Mouse (Mus musculus): ENCODE measurements around the gene Zfp617. TPM values are rescaled to one million over a fixed set of nuclear protein-coding genes. Genes with fewer than 3 reads are reported as not detected.
A peak's percentile ranks its signal among the peaks of the same experiment; 100 is the strongest.
"Not testable (repeated sequence)": the region's sequence is repeated elsewhere in the genome, so short reads cannot be mapped to it uniquely, and the experiment has no call there.

The Zfp617 gene
- not detected in 2 replicates for polyA plus RNA-seq (2012; ENCODE audit: insufficient read depth, insufficient read length, low replicate concordance, missing spikeins)

DNA sequence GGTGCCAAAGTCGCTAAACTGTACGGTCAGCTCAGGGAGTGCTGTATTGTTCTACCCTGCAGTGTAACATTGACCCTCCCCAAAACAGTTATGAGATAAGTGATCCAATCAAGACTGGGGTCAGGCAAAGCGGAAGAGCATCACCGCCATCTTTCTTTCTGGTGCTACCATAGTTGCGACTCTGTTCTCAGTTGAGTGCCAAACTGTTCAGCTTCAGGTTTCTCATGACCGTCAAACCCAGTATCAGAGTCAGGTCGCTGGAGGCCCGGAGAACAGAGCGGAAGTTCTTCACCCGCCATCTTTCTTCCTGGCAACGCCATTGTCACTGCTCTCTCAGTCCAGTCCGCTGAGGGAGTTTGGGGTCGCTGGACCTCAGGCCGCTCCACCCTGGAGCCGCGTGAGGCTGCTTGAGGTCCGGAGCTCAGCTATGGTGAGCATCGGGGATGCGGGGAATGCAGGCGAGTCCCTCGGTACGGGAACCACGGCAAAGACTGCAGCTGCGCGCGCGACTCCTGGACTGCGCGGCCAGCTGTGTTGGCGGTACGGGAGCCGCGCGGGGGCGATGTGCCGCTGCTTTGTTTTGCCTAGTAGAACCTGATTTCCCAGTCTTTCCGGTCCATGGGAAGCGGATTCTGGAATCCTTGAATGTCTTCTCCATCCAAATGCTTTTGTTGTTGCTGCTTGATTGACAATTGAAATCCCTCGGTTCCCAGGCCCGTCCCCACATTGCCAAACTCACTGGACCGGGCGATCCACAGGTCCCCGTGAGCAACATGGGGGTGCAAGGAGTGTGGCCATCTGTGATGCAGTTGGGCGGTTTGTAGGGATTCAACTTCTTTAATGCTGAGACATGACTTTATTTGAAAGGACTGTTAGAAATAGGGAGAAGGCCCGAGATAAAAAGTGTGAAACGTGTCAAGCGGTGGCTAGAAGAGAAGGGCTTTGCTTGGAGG, at the start of gene Zfp617, which contains the start of gene Zfp882:
Gene Zfp617 (plus strand): TSS at position 327 of the 953 bp plus-strand sequence.
Gene Zfp882 (plus strand): TSS at position 300 of the 953 bp plus-strand sequence.
- Histone ChIP-seq H3K4me3 (ENCODE audit: insufficient read depth, low read depth, low read length) (peak within 1 kb of the TSS; percentile 100), H3K27ac (ENCODE audit: insufficient read depth, low read depth, low read length) (peak within 1 kb of the TSS; percentile 100), H3K4me1 (ENCODE audit: control insufficient read depth, insufficient read depth, low read length) (no peaks in the 10 kb centered on the region)
- TF ChIP-seq CTCF (IDR thresholded peaks at IDR 0.05; ENCODE audit: insufficient read depth, low read depth, low read length), result peak; percentile 16; the same call in 1 of the 2 replicates
- TF ChIP-seq POLR2A (IDR thresholded peaks at IDR 0.05; ENCODE audit: insufficient read depth, low read depth, low read length), result peak; percentile 61; the same call in 1 of the 2 replicates
- WGBS, result 2% methylated on average over 47 of the region's 47 CpGs

DNA sequence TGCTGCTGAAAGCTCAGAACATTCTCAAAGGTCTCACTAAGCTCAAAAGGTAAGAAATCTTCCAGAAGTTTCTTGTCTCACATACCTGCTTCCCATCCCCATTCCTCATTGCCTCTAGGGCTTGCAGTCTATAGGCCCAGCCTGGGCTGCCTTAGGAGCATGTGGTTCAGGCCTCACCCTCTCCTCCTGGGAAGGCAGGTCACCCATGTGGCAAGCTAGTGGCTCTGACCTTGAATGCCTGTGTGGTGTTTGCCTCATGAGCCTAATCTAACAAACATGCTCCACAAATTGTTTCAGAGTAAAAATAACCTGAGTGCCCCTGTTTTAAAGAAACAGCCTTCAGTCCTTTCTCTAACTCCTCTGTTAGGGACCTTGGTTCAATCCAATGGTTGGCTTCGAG, 46.9 kb upstream of the Zfp617 start:
- H3K4me3 ChIP-seq (ENCODE audit: insufficient read depth, low read depth, low read length); H3K27ac ChIP-seq (ENCODE audit: insufficient read depth, low read depth, low read length); H3K4me1 ChIP-seq (ENCODE audit: control insufficient read depth, insufficient read depth, low read length): not testable (repeated sequence)
- WGBS, result 73% methylated on average over 1 of the region's 1 CpGs

DNA sequence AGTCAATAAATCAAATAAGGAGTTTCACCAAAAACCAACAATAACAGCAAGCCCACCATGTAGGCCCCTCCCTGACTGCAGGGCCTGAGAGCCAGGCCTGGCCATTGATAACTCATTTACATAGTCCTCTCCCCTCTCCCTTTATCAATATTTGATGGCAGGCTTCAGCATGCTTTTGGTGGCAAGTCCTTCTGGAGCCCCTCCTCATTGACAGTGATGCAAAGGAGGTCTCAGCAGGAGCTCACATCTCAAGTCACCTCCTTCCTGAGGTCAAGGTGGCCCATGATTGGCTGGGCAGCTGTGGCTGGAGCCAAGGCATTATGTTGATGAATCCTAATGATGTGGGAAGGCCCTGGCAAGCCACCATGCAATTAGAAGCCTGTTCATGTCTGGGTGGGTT, 46.4 kb upstream of the Zfp617 start:
- H3K27ac ChIP-seq (ENCODE audit: insufficient read depth, low read depth, low read length); H3K4me3 ChIP-seq (ENCODE audit: insufficient read depth, low read depth, low read length); H3K4me1 ChIP-seq (ENCODE audit: control insufficient read depth, insufficient read depth, low read length): not testable (repeated sequence)

DNA sequence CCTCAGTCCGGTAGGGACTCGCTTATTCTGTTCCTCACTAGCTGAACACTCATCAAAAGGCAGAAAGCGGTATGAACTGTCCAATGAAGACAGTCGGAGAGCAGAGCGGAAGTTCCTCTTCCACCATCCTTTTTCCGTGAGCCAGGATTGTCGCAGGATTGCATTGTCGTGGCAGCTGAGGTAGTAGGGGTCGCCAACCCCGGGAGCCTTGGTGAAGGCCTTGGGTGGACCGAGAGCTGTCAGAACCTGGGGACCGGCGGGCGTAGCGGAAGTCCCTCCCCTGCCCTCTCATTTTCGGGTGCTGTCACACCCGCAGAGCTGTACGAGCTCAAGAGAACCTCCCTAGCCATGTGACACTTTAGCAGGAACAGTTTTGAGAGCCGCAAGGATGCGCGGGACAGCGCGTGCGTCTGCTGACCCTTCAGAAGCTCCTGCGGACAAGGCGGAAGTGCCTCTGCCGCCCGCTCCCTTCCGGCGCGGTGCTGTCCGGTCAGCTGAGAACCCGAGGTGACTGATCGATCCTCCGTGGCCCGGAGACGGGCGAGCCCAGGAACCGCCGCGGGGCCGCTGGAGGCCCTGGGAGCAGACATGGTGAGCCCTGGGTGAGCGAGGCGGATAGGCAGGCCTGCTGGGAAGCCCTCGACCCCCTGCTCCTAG, 26.7 kb upstream of the Zfp617 start, which contains the start of gene Zfp709:
Gene Zfp709 (plus strand): TSS at position 402 of the 657 bp plus-strand sequence.
- WGBS, result under 1% methylated on average over 45 of the region's 45 CpGs
- H3K4me1 ChIP-seq (ENCODE audit: control insufficient read depth, insufficient read depth, low read length), result no peaks in the 10 kb centered on the region

DNA sequence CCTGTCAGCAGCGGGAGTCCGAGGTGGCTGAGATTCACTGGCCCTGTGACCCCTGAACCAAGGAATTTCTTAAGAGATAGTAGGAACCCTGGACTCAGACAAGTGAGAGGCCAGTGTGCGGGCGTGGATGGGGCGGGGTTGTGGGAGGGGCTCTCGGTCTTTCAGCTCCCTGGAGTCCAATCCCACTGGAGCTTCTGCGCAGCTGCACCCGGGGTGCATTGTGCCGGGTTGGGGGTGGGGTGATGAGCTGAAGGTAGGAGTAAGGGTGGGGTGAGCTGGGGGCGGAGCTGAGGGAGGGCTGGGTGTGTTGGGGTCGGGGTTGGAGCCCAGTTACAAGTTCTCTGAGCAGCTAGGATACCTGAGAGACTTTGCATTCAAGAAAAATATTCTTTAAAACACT, 7.8 kb upstream of the Zfp617 start:
- not testable (repeated sequence) for H3K4me3 ChIP-seq (ENCODE audit: insufficient read depth, low read depth, low read length); H3K4me1 ChIP-seq (ENCODE audit: control insufficient read depth, insufficient read depth, low read length); H3K27ac ChIP-seq (ENCODE audit: insufficient read depth, low read depth, low read length)
- WGBS, result 35% methylated on average over 11 of the region's 11 CpGs

More for the DNA sequence above, 26.7 kb upstream of the Zfp617 start, which contains the start of gene Zfp709:
- TF ChIP-seq POLR2A (IDR thresholded peaks at IDR 0.05; ENCODE audit: insufficient read depth, low read depth, low read length), result peak; percentile 43; the same call in 1 of the 2 replicates
- no peak for TF ChIP-seq CTCF (IDR thresholded peaks at IDR 0.05; ENCODE audit: insufficient read depth, low read depth, low read length)
- Histone ChIP-seq H3K4me3 (ENCODE audit: insufficient read depth, low read depth, low read length) (peak within 1 kb of the TSS; percentile 92), H3K27ac (ENCODE audit: insufficient read depth, low read depth, low read length) (peak within 1 kb of the TSS; percentile 80)

DNA sequence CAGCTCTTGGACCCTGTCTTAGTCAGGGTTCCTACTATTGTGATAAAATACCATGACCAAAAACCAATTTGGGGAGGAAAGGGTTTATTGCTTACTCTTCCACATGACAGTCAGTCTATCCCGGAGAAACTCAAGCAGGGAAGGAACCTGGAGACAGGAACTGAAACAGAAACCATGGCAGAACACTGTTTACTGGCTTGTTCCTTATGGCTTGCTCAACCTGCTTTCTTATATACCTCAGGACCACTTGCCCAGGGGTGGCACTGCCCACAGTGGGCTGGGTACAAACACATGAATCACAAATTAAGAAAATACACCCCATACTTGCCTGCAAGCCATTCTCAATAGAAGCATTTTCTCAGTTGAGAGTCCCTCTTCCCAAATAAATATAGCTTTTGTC, 5.4 kb upstream of the Zfp617 start:
- 74% methylated on average over 1 of the region's 1 CpGs for WGBS
- H3K4me3 ChIP-seq (ENCODE audit: insufficient read depth, low read depth, low read length); H3K27ac ChIP-seq (ENCODE audit: insufficient read depth, low read depth, low read length); H3K4me1 ChIP-seq (ENCODE audit: control insufficient read depth, insufficient read depth, low read length): not testable (repeated sequence)

DNA sequence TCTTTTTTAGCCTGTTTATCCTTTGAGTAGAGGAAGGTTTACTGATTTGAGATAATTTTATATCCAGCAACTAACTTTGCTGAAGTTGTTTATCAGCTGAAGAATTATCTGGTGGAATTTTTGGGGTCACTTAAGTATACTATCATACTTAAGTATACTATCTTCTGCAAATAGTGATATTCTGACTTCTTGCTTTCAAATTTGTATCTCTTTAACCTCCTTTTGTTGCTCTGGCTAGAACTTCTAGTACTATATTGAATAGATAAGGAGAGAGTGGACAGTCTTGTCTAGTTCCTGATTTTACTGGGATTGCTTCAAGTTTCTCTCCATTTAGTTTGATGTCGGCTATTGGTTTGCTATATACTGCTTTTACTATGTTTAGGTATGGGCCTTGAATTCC, 1.6 kb upstream of the Zfp617 start:
- H3K4me3 ChIP-seq (ENCODE audit: insufficient read depth, low read depth, low read length), result no peak overlapping the region
- H3K4me1 ChIP-seq (ENCODE audit: control insufficient read depth, insufficient read depth, low read length), result no peaks in the 10 kb centered on the region
- H3K27ac ChIP-seq (ENCODE audit: insufficient read depth, low read depth, low read length), result no peak overlapping the region
- whole genome bisulfite sequencing, result 95% methylated on average over 1 of the region's 1 CpGs
- no peak for TF ChIP-seq POLR2A (IDR thresholded peaks at IDR 0.05; ENCODE audit: insufficient read depth, low read depth, low read length)
- TF ChIP-seq CTCF (IDR thresholded peaks at IDR 0.05; ENCODE audit: insufficient read depth, low read depth, low read length), result no peak

DNA sequence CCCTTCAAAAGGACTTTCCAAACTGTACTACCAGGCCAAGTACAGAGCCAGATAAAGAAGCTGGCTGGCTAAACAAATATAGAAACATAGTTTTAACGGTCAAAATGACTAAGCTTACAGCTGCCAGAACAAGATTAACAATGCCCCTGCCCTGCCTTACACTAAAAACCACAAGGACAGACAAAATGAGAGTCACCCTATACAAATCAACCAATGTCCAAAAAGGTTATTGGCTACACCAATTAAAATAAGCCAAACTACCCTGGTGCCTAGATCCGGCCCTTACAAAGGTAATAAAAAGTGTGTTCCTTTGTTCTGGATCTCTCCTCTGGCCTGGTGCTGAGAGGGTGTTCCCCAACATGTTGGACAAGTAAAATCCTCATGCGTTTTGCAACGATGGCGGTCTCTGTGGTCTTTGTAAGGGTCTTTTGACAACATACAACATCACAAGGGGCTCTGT, 607 bp upstream of the Zfp617 start:
- no peak for TF ChIP-seq POLR2A (IDR thresholded peaks at IDR 0.05; ENCODE audit: insufficient read depth, low read depth, low read length)
- no peak for TF ChIP-seq CTCF (IDR thresholded peaks at IDR 0.05; ENCODE audit: insufficient read depth, low read depth, low read length)
- 92% methylated on average over 5 of the region's 5 CpGs for WGBS
- Histone ChIP-seq H3K27ac (ENCODE audit: insufficient read depth, low read depth, low read length) (peak overlapping the region; percentile 100), H3K4me1 (ENCODE audit: control insufficient read depth, insufficient read depth, low read length) (no peaks in the 10 kb centered on the region), H3K4me3 (ENCODE audit: insufficient read depth, low read depth, low read length) (peak overlapping the region; percentile 100)

DNA sequence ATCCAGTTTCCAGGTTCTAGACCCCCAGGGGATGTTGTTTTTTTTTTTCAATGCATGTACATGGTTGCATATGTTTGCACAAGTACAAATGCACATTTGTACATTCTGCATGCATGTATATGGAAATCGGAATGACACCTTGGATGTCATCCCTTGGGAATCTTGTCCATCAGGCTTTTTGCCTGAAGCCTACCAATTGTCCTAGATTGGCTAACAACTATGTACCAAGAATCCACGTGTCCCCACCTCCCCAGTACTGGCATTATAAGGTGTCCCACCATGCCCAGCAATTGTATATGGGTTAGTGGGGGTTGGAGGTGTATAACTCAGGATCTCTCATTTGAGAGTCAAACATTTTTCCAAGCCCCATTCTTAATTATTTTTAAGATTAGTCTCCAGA, 3.9 kb downstream of the Zfp617 start:
- H3K4me1 ChIP-seq (ENCODE audit: control insufficient read depth, insufficient read depth, low read length), result no peaks in the 10 kb centered on the region
- no peak overlapping the region for H3K4me3 ChIP-seq (ENCODE audit: insufficient read depth, low read depth, low read length)
- TF ChIP-seq CTCF (IDR thresholded peaks at IDR 0.05; ENCODE audit: insufficient read depth, low read depth, low read length) (no peak), POLR2A (IDR thresholded peaks at IDR 0.05; ENCODE audit: insufficient read depth, low read depth, low read length) (no peak)
- no peak overlapping the region for H3K27ac ChIP-seq (ENCODE audit: insufficient read depth, low read depth, low read length)
- WGBS, result 90% methylated on average over 2 of the region's 2 CpGs
